Mouse (Mus musculus): ENCODE data around the gene Cct7. TPM values are rescaled to one million over a fixed set of nuclear protein-coding genes. Genes with fewer than 3 reads are reported as not detected.

Gene Cct7
- total and polyA plus RNA-seq, 2 experiments, result 76.2 to 115 TPM

DNA sequence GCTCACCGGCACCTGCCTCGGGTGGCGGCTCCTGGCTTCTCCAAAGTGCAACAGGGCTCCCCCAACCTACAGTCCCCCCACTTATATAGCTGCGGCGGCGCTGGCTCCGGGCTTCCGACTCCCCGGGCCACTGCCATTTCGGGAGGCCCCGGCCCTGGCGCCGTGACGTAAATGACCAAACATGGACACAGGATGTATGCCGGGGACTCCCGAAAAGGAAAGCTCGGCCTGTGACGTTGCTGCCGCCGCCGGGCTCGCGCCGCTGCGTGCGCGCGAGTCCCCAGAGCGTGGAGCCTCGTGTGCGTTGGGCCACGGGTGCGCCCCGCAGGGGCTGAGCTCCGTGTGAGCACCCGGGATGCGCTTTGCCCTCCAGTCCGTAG is 62.2 kb downstream of the Cct7 start, which contains the start of gene Egr4:
Egr4 (minus strand) TSS at position 59 of the 380 bp plus-strand sequence.
- no peak within 1 kb of the TSS for H3K27ac ChIP-seq (replicated peaks; ENCODE audit: insufficient read depth, low read depth, low read length)
- DNase-seq (ENCODE audit: extremely low read depth, low read depth, low spot score), result no peak
- peaks cover 38% of the 10 kb centered on the region for H3K27me3 ChIP-seq (ENCODE audit: control insufficient read depth, insufficient read depth, low read length)
- TF ChIP-seq POLR2A (IDR thresholded peaks at IDR 0.05; ENCODE audit: extremely low read depth, insufficient read depth, low read length), result no peak
- 3% methylated on average over 38 of the region's 38 CpGs for whole genome bisulfite sequencing
- no peak within 1 kb of the TSS for H3K4me3 ChIP-seq (ENCODE audit: insufficient read depth, low read depth, low read length)
- no peak within 1 kb of the TSS for H3K9ac ChIP-seq (ENCODE audit: low read depth, low read length)
- H3K36me3 ChIP-seq (ENCODE audit: control insufficient read depth, insufficient read depth, low read length), result no peaks in the 10 kb centered on the region
- no peaks in the 10 kb centered on the region for H3K4me1 ChIP-seq (ENCODE audit: control insufficient read depth, insufficient read depth, low read length)
- H3K79me2 ChIP-seq (ENCODE audit: control insufficient read depth, insufficient read depth, low read length), result no peaks in the 10 kb centered on the region

DNA sequence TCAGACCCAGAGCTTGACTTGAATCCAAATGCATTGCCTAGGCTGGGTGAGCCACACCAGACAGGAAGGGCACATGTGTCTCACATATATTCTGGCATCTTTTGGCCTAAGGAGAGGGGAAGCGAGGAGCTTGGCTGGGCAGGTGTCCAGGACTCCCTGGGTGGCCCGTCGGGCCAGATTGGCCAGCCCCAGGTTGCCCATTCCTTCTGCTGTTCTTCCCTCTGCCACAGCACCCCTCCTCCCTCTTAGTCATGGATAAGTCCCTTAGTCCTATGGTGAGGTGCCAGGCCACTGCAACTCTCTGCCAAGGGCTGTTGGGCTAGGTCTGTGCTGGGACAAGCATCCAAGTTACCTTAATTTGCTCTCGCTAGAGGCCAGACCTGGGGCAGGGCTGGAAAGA is 64.6 kb downstream of the Cct7 start:
- TF ChIP-seq POLR2A (IDR thresholded peaks at IDR 0.05; ENCODE audit: extremely low read depth, insufficient read depth, low read length), result no peak
- TF ChIP-seq CTCF (IDR thresholded peaks at IDR 0.05; ENCODE audit: low read depth, low read length), result no peak
- H3K4me1 ChIP-seq (ENCODE audit: control insufficient read depth, insufficient read depth, low read length), result no peaks in the 10 kb centered on the region
- no peak overlapping the region for H3K4me3 ChIP-seq (ENCODE audit: insufficient read depth, low read depth, low read length)
- DNase-seq (ENCODE audit: extremely low read depth, low read depth, low spot score), result no peak
- H3K27ac ChIP-seq (replicated peaks; ENCODE audit: insufficient read depth, low read depth, low read length), result no peak overlapping the region
- H3K27me3 ChIP-seq (ENCODE audit: control insufficient read depth, insufficient read depth, low read length), result peaks cover 38% of the 10 kb centered on the region
- 87% methylated on average over 4 of the region's 4 CpGs for WGBS
- H3K36me3 ChIP-seq (ENCODE audit: control insufficient read depth, insufficient read depth, low read length), result no peaks in the 10 kb centered on the region
- H3K9ac ChIP-seq (ENCODE audit: low read depth, low read length), result no peak overlapping the region
- no peaks in the 10 kb centered on the region for H3K79me2 ChIP-seq (ENCODE audit: control insufficient read depth, insufficient read depth, low read length)

Other genes starting within 250 kb of the Cct7 start
- 21.9 and 23.6 TPM in 2 replicates for gene Sfxn5, start 118.1 kb upstream of the Cct7 start, total RNA-seq (2014; rRNA removed)
- 23.4 and 31.8 TPM in 2 replicates for gene Sfxn5, start 118.1 kb upstream of the Cct7 start, polyA plus RNA-seq (2012; rRNA removed)
- gene Rab11fip5, start 76.9 kb upstream of the Cct7 start, total RNA-seq (2014; rRNA removed), result 0.46 and 0.54 TPM in 2 replicates
- 0.55 and 1.4 TPM in 2 replicates for gene Rab11fip5, start 76.9 kb upstream of the Cct7 start, polyA plus RNA-seq (2012; rRNA removed)
- not detected in 2 replicates for gene Noto, start 27.6 kb upstream of the Cct7 start, total RNA-seq (2014; rRNA removed)
- not detected in 2 replicates for gene Noto, start 27.6 kb upstream of the Cct7 start, polyA plus RNA-seq (2012; rRNA removed)
- 6.1 and 7.2 TPM in 2 replicates for gene Smyd5, start 19.5 kb upstream of the Cct7 start, total RNA-seq (2014; rRNA removed)
- 11.3 and 16.2 TPM in 2 replicates for gene Smyd5, start 19.5 kb upstream of the Cct7 start, polyA plus RNA-seq (2012; rRNA removed)
- 6.3 and 8.7 TPM in 2 replicates for gene Pradc1, start 456 bp downstream of the Cct7 start, total RNA-seq (2014; rRNA removed)
- gene Pradc1, start 456 bp downstream of the Cct7 start, polyA plus RNA-seq (2012; rRNA removed), result 19.7 and 20.3 TPM in 2 replicates
- gene Fbxo41, start 51.5 kb downstream of the Cct7 start, total RNA-seq (2014; rRNA removed), result not detected in 2 replicates
- not detected in 2 replicates for gene Fbxo41, start 51.5 kb downstream of the Cct7 start, polyA plus RNA-seq (2012; rRNA removed)
- gene Egr4, start 62.1 kb downstream of the Cct7 start, total RNA-seq (2014; rRNA removed), result not detected in 2 replicates
- gene Egr4, start 62.1 kb downstream of the Cct7 start, polyA plus RNA-seq (2012; rRNA removed), result not detected in 2 replicates
- gene Alms1, start 136.0 kb downstream of the Cct7 start, total RNA-seq (2014; rRNA removed), result 2.3 and 2.7 TPM in 2 replicates
- gene Alms1, start 136.0 kb downstream of the Cct7 start, polyA plus RNA-seq (2012; rRNA removed), result 0.13 and 0.14 TPM in 2 replicates

All from liver, adult 2 months (tissue).